Mouse (Mus musculus) ES-Bruce4 (cell line): ENCODE results near the gene Cd101.

ENCODE experiments used
- EP300 ChIP-seq: IDR thresholded peaks from 2 replicates; pipeline ENCODE4 v1.6.1; 2011; ENCODE audit warnings: low read depth, low read length; ENCODE audit not compliant: insufficient read depth
- POLR2A ChIP-seq: IDR thresholded peaks from one replicate; pipeline ENCODE4 v1.8.1; 2011; ENCODE audit warnings: low read length; ENCODE audit not compliant: insufficient read depth

DNA sequence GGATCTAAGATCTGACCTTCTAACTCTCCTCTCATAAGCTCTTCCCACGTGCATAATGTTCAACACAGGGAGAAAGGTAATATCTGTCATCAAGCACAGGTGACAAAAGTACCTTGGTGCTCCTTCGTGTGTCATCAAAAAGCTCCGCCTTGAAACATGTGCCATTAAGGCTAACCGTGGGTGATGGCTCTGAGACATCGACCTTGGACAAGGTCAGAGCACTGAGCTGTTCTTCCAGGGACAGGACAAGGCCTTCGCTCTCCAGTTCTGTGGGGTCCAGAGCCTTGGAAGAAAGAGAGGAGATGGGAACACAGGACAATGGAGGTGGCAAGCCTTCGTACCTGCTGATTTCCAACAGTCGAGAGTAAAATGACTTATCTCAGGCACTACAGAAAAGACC, 82.1 kb downstream of the Cd101 start:
- TF ChIP-seq POLR2A (no peak), EP300 (no peak)
